Mouse (Mus musculus) cerebellum, postnatal 4 days (tissue): Measurements from ENCODE around the gene Hmgn1.
"Not testable (repeated sequence)": the region's sequence is repeated elsewhere in the genome, so short reads cannot be mapped to it uniquely, and the experiment has no call there.

Source experiments
- DNase-seq, 2 experiments: peaks; one replicate each; pipeline ENCODE4 v3.0.0; 2022; ENCODE audit warnings: low spot score in 2 of 2, mixed read lengths in 1 of 2

Hmgn1 gene

DNA sequence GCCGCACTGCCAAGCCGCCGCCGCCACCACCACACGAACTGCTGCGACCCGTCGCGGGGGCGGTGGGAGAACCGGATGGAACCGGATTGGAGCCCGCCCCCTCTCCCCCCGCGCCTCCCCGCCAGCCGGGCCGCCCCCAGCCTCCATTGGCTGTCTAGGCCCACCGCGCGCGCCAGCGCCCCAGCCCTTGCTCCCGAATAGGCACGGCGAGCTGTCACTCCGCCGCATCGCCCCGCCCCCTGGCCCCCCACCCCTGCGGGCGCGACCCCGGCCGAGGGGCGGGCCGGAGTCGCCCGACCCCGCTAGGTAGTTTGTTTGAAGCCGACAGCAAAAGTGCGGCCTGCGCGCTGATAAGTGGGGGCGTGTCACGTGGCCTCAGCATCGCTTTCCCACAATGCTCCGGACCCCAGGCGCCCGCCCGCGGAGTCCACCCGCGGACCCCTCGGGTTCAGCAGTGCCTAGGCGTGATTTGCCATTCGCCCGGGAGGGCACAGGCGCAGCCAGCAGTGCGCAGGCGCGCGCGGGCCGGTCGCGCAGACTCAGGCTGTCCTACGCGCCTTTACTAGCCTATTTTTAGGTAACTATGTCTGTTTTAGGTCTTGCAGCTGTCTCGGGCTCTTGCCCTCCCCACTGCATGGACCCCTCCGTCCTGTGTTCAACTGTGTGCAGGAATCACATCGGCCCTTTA is at the start of gene Hmgn1:
TSS of gene Hmgn1 (minus strand) at position 73 of the 688 bp plus-strand sequence.
- peak; percentile 96 to 99 for DNase-seq

DNA sequence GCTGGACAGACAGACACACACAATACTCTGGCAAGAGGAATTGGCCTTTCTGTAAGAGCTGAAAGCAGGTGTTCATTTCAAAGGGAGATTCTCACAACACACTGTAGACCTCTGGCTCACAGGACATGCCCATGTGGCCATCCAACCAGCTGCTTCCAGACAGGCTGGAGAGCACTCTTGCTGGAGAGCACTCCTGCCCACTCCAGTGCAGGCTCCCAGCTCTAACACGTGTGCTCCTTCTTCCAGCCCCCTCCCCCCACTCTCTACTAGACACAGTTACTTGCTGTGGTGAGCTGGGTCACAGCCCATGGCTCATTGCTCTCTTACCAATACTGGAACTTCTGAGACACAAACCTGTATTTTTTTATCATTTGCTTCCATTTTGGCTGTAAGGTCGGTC is 47.9 kb upstream of the Hmgn1 start:
- DNase-seq, result no peak

DNA sequence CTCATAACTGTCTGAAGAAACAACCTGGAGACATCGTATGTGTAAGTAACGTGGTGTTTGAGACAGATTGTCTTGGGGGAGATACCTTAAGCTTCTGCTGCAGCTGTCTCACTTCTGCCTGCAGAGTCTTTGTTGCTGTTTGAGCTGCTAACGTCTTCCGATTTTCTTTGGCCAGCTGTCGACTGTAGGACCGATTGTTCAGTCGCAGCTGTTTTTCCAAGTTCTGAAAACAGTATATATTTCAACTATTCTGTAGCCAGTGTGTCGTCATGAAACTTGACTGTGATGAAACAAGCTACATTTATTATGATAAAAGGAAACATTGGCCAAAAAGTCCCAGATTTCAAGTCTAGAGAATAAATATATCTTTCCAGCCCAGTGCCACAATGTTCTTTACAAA is 46.1 kb upstream of the Hmgn1 start:
- DNase-seq, result no peak

DNA sequence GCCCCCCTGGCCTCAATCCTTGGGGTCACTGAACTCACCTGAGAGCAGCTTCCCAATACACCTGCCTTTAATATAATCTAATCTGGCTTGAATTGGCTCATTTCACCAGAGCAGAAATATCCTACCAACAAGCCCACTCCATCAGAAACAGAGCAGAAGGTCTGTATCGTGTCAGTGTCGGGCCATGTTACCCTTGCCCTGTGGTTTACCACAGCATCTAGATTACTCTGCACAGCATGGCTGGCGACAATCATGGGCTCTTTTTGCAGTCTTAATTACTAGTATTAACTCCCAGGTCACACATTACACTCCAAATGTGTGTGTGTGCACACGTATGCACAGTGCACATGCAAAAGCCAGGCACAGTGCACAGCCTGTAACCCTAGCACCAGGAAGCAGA is 41.3 kb upstream of the Hmgn1 start:
- DNase-seq, result no peak

DNA sequence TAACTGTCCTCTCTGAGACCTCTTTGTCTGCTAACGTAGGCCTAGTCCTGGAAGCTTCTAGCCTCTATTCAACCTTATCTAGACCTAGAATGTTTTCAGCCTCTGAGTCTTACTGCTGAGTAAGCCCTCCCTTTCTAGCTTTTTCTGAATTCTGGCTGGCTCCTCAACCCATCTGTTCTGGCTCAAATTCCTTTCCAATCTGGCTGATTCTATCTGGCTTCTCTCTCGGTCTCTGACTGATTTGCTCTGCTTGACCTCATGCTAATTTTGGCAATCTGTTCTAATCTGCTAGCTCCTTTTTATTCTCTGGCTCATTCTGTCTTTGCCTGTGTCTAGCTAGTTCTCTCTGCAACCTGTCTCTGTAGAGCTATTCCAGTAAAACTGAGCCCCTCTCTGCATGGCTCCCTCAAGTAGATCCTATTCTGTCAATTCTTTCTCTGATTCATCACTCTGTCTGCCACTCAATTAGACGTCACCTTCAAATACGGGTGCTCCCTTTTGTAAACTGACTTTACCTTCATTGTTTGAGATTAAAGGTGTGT is 38.3 kb upstream of the Hmgn1 start:
- DNase-seq, result no peak

DNA sequence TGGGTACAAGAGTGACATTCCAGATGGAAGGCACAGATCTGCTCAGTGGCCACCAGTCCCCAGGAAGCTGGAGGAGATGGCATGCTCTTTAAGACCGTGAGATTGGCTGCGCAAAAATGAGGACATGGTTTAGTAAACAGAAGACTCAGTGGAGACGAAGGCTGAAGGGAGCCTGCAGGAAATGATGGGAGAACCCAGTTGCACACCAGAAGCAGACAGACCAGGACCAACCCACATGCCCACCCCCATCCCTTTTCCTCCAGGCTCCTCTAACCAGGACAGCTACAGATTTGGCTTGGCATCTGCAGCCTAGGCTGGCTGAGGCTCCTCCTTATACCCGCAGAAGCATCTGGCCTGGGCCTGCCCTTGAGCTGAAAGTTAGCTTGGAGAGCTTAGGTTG is 33.8 kb upstream of the Hmgn1 start:
- no peak for DNase-seq

DNA sequence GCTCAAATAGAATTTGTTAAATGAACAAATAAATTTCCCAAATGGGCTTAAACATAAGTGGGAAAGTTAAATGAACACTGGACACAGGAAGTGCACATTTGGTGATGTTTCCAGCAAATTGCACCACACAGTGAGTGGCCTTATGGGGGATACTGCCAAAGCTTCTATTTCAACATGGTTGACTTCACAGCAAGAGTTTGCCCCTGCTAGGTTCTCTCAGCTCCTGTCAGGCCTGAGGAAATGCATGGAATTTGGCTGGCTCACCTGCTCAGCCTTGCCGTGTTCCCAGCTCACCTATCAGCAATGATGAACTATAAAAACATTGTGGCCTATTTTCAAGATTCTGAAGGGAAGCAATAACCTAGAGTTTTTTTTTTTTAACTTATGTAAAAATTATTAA is 33.4 kb upstream of the Hmgn1 start:
- peak in 1 of 2 experiments; percentile 15 for DNase-seq

DNA sequence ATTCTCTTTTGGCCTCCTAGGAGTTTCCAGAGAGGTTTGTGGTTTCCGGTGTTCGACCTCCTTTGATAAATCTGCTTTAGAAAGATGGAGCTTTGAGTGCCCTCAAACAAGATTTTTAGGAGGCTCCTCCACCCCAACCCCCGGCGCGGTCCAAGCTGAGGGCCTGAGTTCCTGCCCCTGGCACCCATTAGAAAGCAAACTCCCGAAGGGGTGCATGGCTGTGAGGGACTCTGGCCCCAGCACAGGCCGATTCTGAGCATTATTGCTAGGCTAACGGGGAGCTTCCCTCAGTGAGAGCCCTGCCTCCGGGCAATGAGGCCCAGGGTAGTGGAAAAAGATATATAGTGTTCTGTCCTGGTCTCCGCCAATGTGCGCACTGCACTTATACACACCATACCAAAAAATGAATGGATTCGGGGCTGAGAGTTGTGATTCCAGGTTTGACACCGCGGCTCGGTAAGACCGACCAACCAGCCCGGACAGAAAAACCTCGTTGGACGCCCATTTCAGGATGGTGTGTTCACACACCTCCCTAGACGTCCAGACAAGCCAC is 32.3 kb upstream of the Hmgn1 start:
- no peak for DNase-seq

DNA sequence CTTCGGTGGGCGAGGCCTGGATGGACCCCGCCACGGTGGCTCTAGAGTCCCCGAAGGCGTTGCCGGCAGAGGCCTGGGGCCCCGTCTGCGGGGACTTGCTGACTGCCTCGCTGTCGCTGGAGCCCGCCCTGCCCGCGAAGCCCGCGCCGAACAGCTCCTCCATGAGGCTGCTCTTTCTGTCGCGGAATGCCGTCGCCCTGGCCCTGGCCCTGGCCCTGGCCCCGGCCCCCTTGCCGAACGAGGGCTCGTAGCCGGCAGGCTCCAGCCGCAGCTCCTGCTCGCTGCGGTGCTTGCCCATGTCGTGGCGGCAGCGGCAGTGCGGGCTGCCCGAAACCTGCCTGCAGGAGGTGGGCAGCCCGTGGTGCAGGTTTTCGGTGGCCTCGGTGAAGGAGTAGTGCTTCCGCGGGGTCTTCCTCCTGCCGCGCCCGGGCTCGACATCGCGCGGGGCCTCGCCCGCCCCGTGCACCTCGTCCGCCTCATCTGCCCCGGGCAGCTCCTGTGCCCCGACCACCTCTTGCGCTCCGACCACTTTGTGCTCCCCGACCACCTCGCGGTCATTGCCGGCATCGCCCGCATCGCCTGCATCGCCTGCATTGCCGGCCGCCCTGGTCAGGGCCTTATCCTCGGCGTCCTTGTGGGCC is 31.7 kb upstream of the Hmgn1 start:
- peak; percentile 60 to 78 for DNase-seq

DNA sequence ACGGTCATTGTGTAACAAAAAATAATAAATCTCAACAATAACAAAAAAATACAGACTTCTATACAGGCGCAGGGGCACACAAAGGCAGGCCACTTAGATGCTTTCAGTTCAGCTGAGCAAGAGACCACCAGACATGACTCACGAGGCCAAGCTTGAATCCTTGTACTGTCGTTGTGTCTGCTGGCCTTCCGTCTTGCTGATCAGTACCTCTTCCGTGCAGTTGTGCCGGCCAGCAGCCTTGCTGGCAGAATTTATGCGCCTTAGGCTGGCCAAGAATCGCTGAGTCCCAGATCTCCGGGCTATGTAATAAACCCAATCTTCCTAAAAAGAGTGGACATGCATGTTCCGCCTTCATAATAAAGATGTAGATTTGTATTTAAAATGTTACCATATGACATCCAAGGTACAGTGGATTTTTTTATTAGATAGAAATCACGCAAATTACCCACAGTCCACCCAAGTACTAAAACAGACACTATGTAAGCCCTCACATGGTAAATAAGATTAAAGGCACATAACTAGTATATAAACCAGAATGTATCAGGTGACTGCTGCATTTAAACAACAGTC is 31.1 kb upstream of the Hmgn1 start:
- DNase-seq, result no peak

DNA sequence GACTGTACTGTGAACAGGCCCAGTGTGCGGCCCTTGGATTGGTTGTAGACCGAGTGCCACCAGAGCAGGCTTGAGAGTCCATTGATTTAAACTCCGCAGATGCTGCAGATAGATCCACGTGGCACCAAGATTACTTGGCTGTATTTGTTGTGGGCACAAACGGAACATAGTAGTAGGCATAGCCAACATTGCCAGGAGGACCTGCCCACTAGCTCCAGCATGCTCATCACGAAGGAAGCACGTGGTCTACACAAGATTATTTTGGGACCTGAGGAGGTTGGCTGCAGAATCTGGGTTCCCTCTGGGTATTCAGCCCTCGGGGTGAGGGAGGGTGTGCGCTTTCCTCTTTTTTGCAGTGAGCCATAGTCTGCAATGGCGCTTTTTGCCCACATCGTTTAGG is 29.6 kb upstream of the Hmgn1 start:
- no peak for DNase-seq

DNA sequence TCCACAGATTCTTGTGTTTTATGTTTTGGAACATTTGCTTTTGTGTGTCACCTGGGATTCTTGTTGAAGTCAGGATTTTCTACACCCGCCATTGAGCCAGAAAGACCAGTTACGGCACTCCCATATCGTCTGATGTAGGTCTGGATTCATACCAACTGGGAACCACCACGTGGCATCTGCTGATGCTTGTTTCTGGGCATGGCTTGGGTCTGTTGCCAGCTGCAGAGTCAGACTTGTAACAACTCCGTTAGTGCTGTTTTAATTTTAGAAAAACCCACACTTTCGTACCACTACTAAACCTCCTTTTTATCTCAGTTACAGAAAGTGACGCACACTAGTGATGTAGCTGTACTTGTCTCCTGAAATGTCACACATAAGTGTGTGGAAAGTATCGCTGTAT is 28.5 kb upstream of the Hmgn1 start:
- DNase-seq, result no peak

DNA sequence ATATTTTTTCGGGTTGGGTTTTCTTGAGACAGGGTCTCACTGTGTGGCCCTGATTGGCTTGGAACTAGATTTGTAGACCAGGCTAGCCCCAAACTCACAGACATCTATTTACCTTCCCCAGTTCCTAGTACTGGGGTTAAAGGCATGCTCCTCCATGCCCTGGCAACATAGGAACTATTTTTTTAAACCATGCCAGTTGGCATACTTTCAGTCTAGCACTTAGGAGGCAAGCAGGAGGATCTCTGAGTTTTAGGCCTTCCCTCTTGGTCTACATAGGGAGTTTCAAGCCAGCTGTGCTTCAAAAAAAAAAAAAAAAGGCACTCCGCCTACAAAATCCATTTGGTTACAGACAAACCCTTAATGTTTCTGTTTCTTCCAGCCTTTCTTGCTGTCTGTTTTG is 26.9 kb upstream of the Hmgn1 start:
- DNase-seq, result no peak

DNA sequence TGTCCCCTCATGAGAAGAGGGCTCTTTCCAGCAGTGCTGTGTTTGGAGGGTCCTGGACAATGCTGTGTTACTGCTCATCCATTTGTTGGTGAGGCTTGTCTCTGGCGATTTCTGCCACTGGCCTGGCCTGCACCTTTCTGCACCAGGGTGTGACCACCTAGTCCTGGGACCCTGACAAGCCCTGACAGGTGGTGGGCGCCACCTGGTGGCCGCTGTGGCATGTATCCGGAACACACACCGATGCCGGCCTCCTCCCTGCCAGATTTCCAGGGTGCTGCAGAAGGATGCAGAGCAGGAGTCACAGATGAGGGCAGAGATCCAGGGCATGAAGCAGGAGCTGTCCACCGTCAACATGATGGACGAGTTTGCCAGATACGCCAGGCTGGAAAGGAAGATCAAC is 24.0 kb upstream of the Hmgn1 start:
- DNase-seq, result peak; percentile 45 to 80

DNA sequence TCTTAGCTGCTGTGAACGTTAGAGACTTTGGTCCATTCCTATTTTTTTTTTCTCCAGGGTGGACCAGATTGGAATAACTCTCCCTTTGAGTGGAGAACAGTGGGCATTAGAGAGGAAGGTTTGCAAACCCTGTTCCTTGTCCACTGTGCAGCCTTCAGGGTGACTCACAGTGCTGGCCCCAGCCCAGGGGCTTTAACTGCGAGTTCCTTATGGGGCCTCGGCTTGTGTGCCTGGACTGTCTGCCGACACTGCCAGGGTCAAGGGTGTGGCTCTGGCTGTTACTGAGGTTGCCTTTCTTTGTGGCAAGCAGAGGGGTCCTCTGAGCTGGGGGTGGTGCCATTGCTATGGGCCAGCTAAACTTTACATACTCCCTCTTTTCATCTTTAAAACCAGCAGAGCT is 23.5 kb upstream of the Hmgn1 start:
- no peak for DNase-seq

DNA sequence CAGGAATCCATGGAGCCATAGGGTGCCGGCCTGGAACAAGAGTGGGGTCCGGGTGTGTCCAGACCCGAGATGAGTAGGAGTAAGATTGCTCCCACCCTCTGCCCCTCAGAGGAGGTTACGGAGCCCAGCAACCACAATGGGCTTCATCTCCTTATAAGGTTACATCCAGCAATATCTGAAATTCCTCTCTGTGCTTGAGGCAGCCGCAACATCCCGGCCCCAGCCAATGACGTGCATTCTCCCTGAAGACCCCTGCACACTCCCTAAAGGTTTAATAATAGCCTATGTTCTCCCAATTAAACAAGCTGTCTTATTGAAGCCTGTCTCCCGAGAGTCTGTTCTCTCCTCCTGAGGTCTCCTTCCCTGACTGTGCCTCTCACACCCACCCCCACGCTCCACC is 21.8 kb upstream of the Hmgn1 start:
- no peak for DNase-seq

DNA sequence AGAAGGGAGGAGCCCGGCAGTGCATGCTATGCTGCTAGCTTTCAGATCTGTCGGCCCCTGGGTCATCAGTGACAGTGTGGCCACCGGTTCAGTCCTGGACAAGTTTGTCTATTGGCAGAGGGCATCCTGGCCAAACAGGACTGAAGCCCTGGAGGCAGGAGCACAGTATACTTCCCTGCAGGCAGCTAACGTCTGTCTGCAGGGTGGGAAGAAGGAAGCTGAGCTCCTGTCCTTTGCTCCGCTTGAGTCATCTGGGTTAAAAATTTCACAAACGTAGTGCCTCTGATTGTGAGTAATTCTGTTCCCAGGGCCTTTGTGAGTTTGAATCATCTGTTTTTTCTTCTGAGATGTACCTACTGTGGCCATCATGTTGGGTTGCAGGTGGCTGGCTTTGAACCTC is 21.3 kb upstream of the Hmgn1 start:
- no peak for DNase-seq

DNA sequence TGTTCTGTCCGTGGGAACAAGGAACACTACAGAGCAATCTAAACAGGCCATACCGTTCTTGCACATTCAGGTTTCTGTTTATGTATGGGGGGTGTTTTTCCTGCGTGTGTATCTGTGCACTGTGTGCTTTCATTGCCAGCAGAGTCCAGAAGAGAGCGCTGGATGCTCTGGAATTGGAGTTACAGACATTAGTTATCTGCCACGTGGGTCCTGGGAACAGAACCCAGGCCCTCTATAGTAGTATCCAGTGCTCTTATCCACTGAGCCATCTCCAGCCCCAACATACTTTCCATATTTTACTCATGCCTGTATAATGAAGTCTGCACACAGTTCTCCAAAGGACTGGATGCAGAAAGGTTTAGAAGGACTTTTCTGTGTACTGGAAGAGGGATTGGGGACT is 18.3 kb upstream of the Hmgn1 start:
- no peak for DNase-seq

DNA sequence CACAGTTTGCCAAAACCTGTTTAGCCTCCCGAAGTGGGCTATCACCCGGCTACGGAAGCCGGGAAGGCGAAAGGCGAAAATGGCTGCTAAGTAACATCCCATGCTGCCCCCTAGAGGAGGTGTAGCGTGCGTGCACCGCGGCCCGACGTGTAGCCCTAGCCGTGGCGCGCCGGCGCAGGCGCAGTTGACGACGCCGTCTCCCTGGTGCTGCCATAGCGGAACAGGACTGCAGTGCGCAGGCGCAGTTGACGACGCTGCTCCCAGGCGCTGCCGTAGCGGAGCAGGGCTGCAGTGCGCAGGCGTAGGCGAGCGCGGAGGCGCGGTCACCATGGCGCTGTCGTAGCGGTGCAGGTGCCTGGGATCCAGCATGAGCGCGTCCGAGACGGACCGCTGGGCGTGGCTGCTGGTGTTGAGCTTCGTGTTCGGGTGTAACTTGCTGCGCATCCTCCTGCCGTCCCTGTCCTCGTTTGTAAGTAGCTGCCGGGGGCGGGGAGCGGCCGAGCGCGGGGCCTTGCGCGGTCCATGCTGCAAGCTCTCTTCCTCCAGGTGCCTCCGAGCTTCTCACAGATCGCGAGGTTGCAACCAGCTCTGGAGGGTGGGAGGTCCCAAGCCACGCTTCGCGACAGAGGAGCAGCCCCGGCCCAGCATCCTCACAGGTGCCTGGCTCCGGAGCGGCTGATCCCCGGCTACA is 17.7 kb upstream of the Hmgn1 start, which contains the start of gene Wrb:
TSS of gene Wrb (plus strand) at position 298 of the 691 bp plus-strand sequence.
- peak; percentile 100 for DNase-seq

DNA sequence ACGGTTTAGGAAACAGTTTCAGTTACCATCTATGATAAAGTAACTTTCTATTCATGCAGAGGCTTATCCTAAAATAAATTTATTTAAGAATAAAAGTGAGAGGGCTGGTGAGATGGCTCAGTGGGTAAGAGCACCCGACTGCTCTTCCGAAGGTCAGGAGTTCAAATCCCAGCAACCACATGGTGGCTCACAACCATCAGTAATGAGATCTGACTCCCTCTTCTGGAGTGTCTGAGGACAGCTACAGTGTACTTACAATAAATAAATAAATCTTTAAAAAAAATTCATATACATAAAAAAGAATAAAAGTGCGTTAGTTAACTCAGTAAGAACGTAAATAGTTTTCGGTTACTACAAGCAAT is 17.2 kb upstream of the Hmgn1 start:
- not testable (repeated sequence) for DNase-seq

DNA sequence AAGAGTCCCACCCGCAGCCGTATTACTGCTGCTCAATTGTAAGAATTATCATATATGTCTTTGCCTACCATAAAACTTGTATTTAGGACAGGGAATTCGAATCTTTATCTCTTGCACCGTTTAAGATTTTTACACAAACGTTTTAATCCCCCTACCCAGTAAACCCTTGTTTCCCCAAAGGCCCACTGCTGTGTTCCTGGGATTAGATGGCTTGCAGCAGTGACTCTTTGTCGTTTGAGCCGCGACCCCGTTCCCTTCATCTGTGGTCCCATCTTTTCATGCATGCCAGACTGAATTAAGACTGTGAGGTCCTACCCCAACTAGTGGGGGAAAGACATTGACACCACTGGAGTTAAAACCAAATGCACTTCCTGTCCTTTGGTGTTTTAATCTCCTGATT is 937 bp upstream of the Hmgn1 start:
- no peak for DNase-seq

DNA sequence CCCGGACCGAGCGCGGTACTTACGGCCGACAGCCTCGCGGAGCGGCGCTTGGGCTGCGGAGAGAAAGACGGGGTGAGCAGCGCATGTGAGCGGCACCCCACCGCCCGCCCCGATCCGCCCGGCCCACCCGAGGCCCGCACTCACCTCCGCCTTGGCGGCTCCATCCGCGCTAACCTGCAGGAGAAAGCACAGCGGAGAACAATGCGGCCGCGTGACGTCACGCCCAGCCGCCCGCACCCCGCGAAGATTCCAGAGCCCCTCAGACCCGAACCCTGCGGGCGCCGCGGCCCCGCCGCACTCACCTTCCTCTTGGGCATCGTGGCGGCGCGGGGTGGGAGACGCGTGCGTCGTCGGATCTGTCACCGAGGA is 257 bp downstream of the Hmgn1 start:
- DNase-seq, result no peak
